Mouse (Mus musculus) embryonic facial prominence, embryonic 10.5 days (tissue): ENCODE measurements at regions not wholly inside any gene's neighbourhood (a gene's known extent, or its start where the extent isn't known, plus 50 kb on each side); places are given as distances from the start of the nearest gene placed in this dataset.
A peak's percentile ranks its signal among the peaks of the same experiment; 100 is the strongest.

Experiments
- DNase-seq: peaks from one replicate; pipeline ENCODE4 v3.0.0-alpha.2; 2017; ENCODE audit warnings: low spot score
- H3K27ac ChIP-seq: fragments of 300-500 bp; sonication (generic); replicated peaks from 2 replicates; pipeline ENCODE4 v1.5.1; 2016; ENCODE audit warnings: mild to moderate bottlenecking
- H3K27me3 ChIP-seq: fragments of 300-500 bp; sonication (generic); replicated peaks from 2 replicates; pipeline ENCODE4 v1.6.1; 2016; ENCODE audit warnings: low read depth, mild to moderate bottlenecking; ENCODE audit not compliant: poor library complexity, severe bottlenecking
- H3K36me3 ChIP-seq: fragments of 300-500 bp; sonication (generic); replicated peaks from 2 replicates; pipeline ENCODE4 v1.6.1; 2016; ENCODE audit warnings: mild to moderate bottlenecking, moderate library complexity
- H3K4me1 ChIP-seq: fragments of 300-500 bp; sonication (generic); 2 replicates; pipeline ENCODE4 v1.6.1; 2016
- H3K4me3 ChIP-seq: fragments of 300-500 bp; sonication (generic); 2 replicates; pipeline ENCODE4 v1.5.1; 2016; ENCODE audit warnings: mild to moderate bottlenecking, moderate library complexity
- H3K9me3 ChIP-seq: fragments of 300-500 bp; sonication (generic); 2 replicates; pipeline ENCODE4 v1.6.1; 2016; ENCODE audit warnings: mild to moderate bottlenecking
- WGBS: fragments of 180-500 bp; shearing (Covaris S2); methylation state at CpG from one replicate; pipeline ENCODE4 v1.1.7; 2016; 5-methylcytosine and 5-hydroxymethylcytosine counted together

DNA sequence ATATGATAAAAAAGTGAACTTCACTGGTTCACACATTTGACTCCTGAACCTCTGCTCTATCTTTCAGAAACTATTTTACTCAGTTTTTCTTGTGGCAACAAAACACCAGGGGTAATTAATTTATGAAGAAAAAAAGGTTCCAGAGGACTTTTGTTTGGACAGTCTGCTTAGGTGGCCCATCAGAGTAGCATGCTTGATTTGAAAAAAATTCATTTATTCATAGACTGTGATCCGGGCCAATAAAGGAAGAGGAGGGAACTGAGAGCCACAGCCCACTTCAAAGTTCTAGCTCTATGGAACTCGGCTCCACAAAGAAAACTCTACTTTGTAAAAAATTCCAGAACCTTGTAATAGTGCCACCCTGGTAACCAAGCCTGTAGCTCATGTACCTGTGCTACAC lies 248.8 kb downstream of the Etv1 start:
- DNase-seq = no peak
- 79% methylated on average over 2 of the region's 2 CpGs for WGBS
- H3K27me3 ChIP-seq = no peaks in the 10 kb centered on the region
- H3K4me3 ChIP-seq = no peak overlapping the region
- H3K9me3 ChIP-seq = no peaks in the 10 kb centered on the region
- no peaks in the 10 kb centered on the region for H3K4me1 ChIP-seq
- H3K27ac ChIP-seq = no peak overlapping the region
- no peaks in the 10 kb centered on the region for H3K36me3 ChIP-seq

GRCm38 (mm10) chr12:39033982-39034381 lies 254.8 kb downstream of the Etv1 start:
- Histone ChIP-seq H3K27me3 (no peaks in the 10 kb centered on the region), H3K4me3 (no peak overlapping the region), H3K27ac (no peak overlapping the region), H3K4me1 (no peaks in the 10 kb centered on the region), H3K36me3 (no peaks in the 10 kb centered on the region), H3K9me3 (no peaks in the 10 kb centered on the region)
- WGBS = 74% methylated on average over 3 of the region's 3 CpGs
- no peak for DNase-seq

- H3K36me3 ChIP-seq = no peaks in the 10 kb centered on the region
- no peak overlapping the region for H3K4me3 ChIP-seq
- no peaks in the 10 kb centered on the region for H3K9me3 ChIP-seq
- DNase-seq = no peak
- no peak overlapping the region for H3K27ac ChIP-seq
- H3K4me1 ChIP-seq = no peaks in the 10 kb centered on the region
- no peaks in the 10 kb centered on the region for H3K27me3 ChIP-seq
- 73% methylated on average over 2 of the region's 2 CpGs for WGBS
Observed at GRCm38 (mm10) chr12:39036466-39037037, 257.4 kb downstream of the Etv1 start.

DNA sequence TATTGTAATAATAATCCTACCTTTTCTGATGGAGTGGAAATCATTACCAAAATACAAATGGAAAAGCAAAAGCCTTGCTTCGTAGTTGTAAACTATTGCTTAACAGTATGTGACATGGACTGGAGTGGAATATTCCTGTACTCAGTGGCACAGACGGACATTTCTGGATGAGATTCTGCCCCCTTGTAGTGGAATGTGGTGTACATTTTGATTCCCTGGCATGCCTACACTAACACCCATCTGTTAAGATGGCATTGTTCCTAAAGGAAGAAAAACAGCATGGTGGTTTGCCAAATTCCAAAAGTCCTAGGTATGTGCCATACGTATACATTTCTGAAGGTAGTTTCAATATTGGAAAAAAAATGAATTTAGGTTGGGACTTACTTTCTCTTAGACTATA lies 258.9 kb downstream of the Etv1 start:
- Histone ChIP-seq H3K9me3 (no peaks in the 10 kb centered on the region), H3K36me3 (no peaks in the 10 kb centered on the region), H3K27ac (no peak overlapping the region), H3K4me3 (no peak overlapping the region), H3K27me3 (no peaks in the 10 kb centered on the region), H3K4me1 (no peaks in the 10 kb centered on the region)
- DNase-seq = no peak
- WGBS = 87% methylated on average over 3 of the region's 3 CpGs

- no peaks in the 10 kb centered on the region for H3K9me3 ChIP-seq
- no peaks in the 10 kb centered on the region for H3K36me3 ChIP-seq
- H3K27ac ChIP-seq = no peak overlapping the region
- no peak overlapping the region for H3K4me3 ChIP-seq
- DNase-seq = no peak
- WGBS = 27% methylated on average over 2 of the region's 2 CpGs
- H3K4me1 ChIP-seq = no peaks in the 10 kb centered on the region
- no peaks in the 10 kb centered on the region for H3K27me3 ChIP-seq
Observed at GRCm38 (mm10) chr12:39038656-39039055, 259.5 kb downstream of the Etv1 start.

- DNase-seq = no peak
- no peak overlapping the region for H3K4me3 ChIP-seq
Observed at GRCm38 (mm10) chr12:39047126-39047525, 267.9 kb downstream of the Etv1 start.

DNA sequence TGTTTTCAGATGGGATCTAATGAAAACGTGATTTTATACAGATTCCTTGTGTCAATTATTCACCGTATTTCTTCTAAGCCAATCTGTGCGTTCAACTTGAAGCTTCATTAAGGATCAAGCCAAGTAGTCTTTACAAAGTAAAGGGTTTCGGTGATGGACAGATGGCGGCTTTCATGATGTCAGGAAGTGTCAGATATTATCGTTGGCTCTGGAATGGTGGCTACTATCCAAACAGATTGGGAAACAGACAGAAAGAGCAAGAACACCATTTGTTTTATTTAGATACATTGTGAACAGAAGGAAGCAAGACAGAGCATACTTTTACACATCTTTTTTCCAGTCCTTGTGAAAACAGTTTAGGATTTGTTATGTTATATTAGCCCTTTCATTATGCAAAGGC lies 269.3 kb downstream of the Etv1 start:
- no peak for DNase-seq
- Histone ChIP-seq H3K9me3 (no peaks in the 10 kb centered on the region), H3K27ac (no peak overlapping the region), H3K36me3 (no peaks in the 10 kb centered on the region), H3K4me3 (no peak overlapping the region), H3K4me1 (no peaks in the 10 kb centered on the region), H3K27me3 (no peaks in the 10 kb centered on the region)
- WGBS = 78% methylated on average over 6 of the region's 6 CpGs

More at GRCm38 (mm10) chr12:39047126-39047525, 267.9 kb downstream of the Etv1 start:
- no peaks in the 10 kb centered on the region for H3K36me3 ChIP-seq
- no peak overlapping the region for H3K27ac ChIP-seq
- no peaks in the 10 kb centered on the region for H3K9me3 ChIP-seq
- no peaks in the 10 kb centered on the region for H3K4me1 ChIP-seq
- H3K27me3 ChIP-seq = no peaks in the 10 kb centered on the region

GRCm38 (mm10) chr12:39048958-39049357 lies 269.8 kb downstream of the Etv1 start:
- Histone ChIP-seq H3K27ac (no peak overlapping the region), H3K27me3 (no peaks in the 10 kb centered on the region), H3K36me3 (no peaks in the 10 kb centered on the region), H3K4me1 (no peaks in the 10 kb centered on the region), H3K4me3 (no peak overlapping the region), H3K9me3 (no peaks in the 10 kb centered on the region)
- peak; percentile 9 for DNase-seq
- WGBS = 80% methylated on average over 1 of the region's 1 CpGs

DNA sequence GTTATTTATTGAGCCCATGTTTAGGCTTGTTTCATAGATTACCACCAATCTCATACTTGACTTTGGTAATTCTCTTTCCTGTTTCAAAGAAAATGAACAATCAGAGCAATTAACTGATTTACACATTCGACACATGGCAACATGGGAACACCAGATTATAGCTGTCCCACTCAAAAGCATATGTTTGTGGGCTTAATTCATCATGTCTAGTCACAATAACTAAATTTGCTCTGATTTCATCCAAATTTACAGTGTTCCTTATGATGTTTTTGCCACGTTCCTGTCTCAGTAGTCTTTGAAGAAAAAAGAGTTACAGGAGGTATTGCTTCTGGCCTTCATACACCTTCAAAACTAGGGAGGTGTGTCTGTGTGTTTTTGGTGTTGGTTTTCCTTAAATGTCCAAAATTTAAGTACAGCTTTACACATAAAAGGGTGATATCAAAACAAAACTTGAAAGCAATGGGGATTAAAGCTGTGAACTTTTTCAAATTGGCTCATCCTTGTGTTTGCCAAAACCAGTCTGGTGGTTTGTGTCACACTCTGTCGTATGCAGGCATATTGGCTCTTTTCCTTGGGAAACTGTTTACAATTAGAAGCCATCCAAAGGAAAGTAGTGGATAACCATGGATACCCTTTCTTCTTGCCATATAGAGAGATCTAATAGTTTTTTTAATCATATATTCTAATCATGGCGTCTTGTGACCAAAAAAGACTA lies 291.3 kb downstream of the Etv1 start:
- H3K27ac ChIP-seq = no peak overlapping the region
- H3K9me3 ChIP-seq = no peaks in the 10 kb centered on the region
- no peaks in the 10 kb centered on the region for H3K36me3 ChIP-seq
- H3K4me3 ChIP-seq = no peak overlapping the region
- WGBS = 83% methylated on average over 4 of the region's 4 CpGs
- H3K4me1 ChIP-seq = no peaks in the 10 kb centered on the region
- DNase-seq = no peak
- H3K27me3 ChIP-seq = no peaks in the 10 kb centered on the region

DNA sequence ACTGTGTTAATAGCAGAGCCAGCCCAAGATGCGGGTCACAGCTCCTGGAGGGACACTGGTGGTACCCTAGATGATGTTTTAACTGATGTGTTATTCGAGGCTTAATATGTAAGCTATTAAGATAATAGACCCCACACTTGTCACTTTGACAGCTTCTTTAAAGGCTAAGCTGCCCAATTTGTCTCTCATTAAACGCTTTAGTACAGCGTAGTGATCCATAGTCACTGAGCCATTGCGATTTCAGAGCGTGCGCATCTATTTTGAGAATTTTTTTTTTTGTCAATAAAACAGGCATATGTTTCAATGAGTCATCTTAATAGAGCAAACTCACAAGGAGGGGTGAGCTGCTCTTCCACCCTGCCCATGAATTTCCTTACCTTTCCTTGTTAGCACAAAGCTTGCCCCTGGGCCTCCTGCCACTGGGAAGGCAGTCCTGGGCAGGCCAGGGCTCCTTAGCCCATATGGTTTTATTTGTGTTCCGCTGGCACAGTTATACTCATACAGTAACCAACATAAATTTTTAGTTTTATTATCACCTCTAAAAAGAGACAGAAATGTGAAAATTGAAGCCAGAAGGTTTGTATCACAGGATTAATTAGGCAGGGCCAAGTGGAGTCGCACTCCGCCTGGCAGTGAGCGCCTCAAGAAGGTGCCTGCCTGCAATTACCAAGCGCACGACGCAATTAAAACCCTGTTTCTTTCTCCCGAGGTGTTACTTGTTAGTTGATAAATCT lies 294.3 kb downstream of the Etv1 start:
- WGBS = 79% methylated on average over 15 of the region's 15 CpGs

DNA sequence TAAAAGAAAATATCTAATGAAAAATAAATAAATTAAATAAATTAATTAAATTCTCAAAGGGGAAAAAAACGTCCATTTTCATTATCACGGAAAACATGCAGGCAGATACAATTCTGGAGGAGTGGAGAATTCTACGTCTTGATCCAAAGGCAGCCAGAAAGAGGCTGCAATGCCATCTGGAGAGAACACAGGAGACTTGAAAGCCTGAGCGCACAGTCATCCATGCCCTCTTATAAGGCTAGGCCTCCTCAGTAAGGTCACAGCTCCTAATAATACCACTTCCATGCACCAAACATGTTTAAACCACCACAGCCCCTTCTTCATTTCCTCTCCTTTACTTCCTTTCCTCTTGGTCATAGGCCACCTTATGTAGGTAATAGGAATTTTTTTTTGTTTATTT lies 307.1 kb downstream of the Etv1 start:
- Histone ChIP-seq H3K4me1 (no peaks in the 10 kb centered on the region), H3K27me3 (no peaks in the 10 kb centered on the region), H3K27ac (no peak overlapping the region), H3K36me3 (no peaks in the 10 kb centered on the region), H3K4me3 (no peak overlapping the region), H3K9me3 (no peaks in the 10 kb centered on the region)
- DNase-seq = no peak
- WGBS = 91% methylated on average over 4 of the region's 4 CpGs

More for the DNA sequence above, 294.3 kb downstream of the Etv1 start:
- no peaks in the 10 kb centered on the region for H3K36me3 ChIP-seq
- H3K27me3 ChIP-seq = no peaks in the 10 kb centered on the region
- H3K27ac ChIP-seq = no peak overlapping the region
- no peaks in the 10 kb centered on the region for H3K9me3 ChIP-seq
- DNase-seq = no peak
- H3K4me1 ChIP-seq = no peaks in the 10 kb centered on the region
- no peak overlapping the region for H3K4me3 ChIP-seq

DNA sequence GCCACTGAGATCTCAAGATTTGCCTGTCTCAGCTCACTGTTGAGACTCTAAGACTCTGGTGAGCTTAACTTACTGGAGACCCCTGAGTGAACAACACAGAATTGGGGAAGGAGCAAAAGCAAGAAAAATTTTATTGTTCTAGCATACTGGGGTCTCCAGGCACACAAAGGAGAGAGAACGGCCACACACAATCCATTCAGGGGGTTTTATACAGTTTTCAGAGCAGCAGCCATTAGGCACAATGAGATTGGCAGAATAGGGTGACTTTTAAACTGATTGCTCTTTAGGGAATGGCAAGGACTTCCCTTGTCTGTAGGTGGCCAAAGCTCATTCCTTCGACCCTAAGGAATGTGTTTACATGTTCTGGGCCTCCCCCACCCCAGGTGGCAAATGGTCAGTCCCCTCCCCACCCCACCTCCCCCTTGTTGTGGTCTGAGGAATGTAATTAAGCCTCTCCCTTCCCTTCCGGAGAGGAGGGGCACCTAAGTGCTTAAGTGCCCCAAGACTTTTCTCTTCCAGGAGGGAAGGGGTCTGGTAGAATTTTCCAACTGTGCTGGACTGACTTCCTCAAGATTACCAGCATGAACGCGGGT lies 315.6 kb downstream of the Etv1 start:
- 18% methylated on average over 5 of the region's 5 CpGs for WGBS
- H3K27me3 ChIP-seq = no peaks in the 10 kb centered on the region
- H3K36me3 ChIP-seq = no peaks in the 10 kb centered on the region
- H3K9me3 ChIP-seq = no peaks in the 10 kb centered on the region
- no peak overlapping the region for H3K27ac ChIP-seq
- no peak overlapping the region for H3K4me3 ChIP-seq
- peak; percentile 38 for DNase-seq
- H3K4me1 ChIP-seq = peaks cover 5% of the 10 kb centered on the region
